Mouse (Mus musculus) thymus, postnatal 4 days (tissue): ENCODE measurements around the gene Nfe2l2.
"Not testable (repeated sequence)": the region's sequence is repeated elsewhere in the genome, so short reads cannot be mapped to it uniquely, and the experiment has no call there.

ENCODE experiments used
- DNase-seq: peaks from one replicate; pipeline ENCODE4 v3.0.0; 2021

Nfe2l2 gene

GRCm38 (mm10) chr2:75707420-75707819, 3.0 kb upstream of the Nfe2l2 start:
- DNase-seq, result no peak

GRCm38 (mm10) chr2:75706435-75706834, 2.0 kb upstream of the Nfe2l2 start:
- DNase-seq, result no peak

- DNase-seq, result no peak
Observed at GRCm38 (mm10) chr2:75705162-75705752, 816 bp upstream of the Nfe2l2 start.

- peak; percentile 86 for DNase-seq
Observed at GRCm38 (mm10) chr2:75703375-75704181, 863 bp downstream of the Nfe2l2 start.

GRCm38 (mm10) chr2:75702588-75702976, 1.9 kb downstream of the Nfe2l2 start:
- no peak for DNase-seq

GRCm38 (mm10) chr2:75701822-75702587, 2.4 kb downstream of the Nfe2l2 start:
- DNase-seq, result no peak

- no peak for DNase-seq
Observed at GRCm38 (mm10) chr2:75701207-75701606, 3.2 kb downstream of the Nfe2l2 start.

- DNase-seq, result no peak
Observed at GRCm38 (mm10) chr2:75700543-75700942, 3.9 kb downstream of the Nfe2l2 start.

- DNase-seq, result no peak
Observed at GRCm38 (mm10) chr2:75698874-75699273, 5.6 kb downstream of the Nfe2l2 start.

GRCm38 (mm10) chr2:75698007-75698406, 6.4 kb downstream of the Nfe2l2 start:
- DNase-seq, result no peak

- no peak for DNase-seq
Observed at GRCm38 (mm10) chr2:75697222-75697621, 7.2 kb downstream of the Nfe2l2 start.

- no peak for DNase-seq
Observed at GRCm38 (mm10) chr2:75696371-75696770, 8.1 kb downstream of the Nfe2l2 start.

- DNase-seq, result no peak
Observed at GRCm38 (mm10) chr2:75695676-75696350, 8.6 kb downstream of the Nfe2l2 start.

GRCm38 (mm10) chr2:75694926-75695325, 9.5 kb downstream of the Nfe2l2 start:
- DNase-seq, result not testable (repeated sequence)

GRCm38 (mm10) chr2:75692369-75692768, 12.1 kb downstream of the Nfe2l2 start:
- no peak for DNase-seq

- no peak for DNase-seq
Observed at GRCm38 (mm10) chr2:75691316-75691715, 13.1 kb downstream of the Nfe2l2 start.

- DNase-seq, result no peak
Observed at GRCm38 (mm10) chr2:75690656-75691055, 13.8 kb downstream of the Nfe2l2 start.

- DNase-seq, result peak; percentile 9
Observed at GRCm38 (mm10) chr2:75689482-75690158, 14.8 kb downstream of the Nfe2l2 start.

GRCm38 (mm10) chr2:75688901-75689300, 15.5 kb downstream of the Nfe2l2 start:
- no peak for DNase-seq

- DNase-seq, result peak; percentile 8
Observed at GRCm38 (mm10) chr2:75687040-75687749, 17.2 kb downstream of the Nfe2l2 start.

GRCm38 (mm10) chr2:75685458-75685861, 19.0 kb downstream of the Nfe2l2 start:
- DNase-seq, result peak; percentile 30

GRCm38 (mm10) chr2:75684526-75684925, 19.9 kb downstream of the Nfe2l2 start:
- peak; percentile 4 for DNase-seq
